Mouse (Mus musculus) testis, adult 2 months (tissue): ENCODE results near the gene Gm8267.
"Not testable (repeated sequence)": the region's sequence is repeated elsewhere in the genome, so short reads cannot be mapped to it uniquely, and the experiment has no call there.

Experiments used
- CTCF ChIP-seq: fragments of 200-500 bp; IDR thresholded peaks from 2 replicates; pipeline ENCODE4 v1.5.1; 2012; ENCODE audit warnings: low read depth, mild to moderate bottlenecking, inconsistent platforms, low read length, moderate library complexity; ENCODE audit not compliant: control insufficient read depth, insufficient read depth, insufficient replicate concordance
- POLR2A ChIP-seq: fragments of 200-500 bp; IDR thresholded peaks from 2 replicates; pipeline ENCODE4 v1.6.1; 2012; ENCODE audit warnings: low read depth, mild to moderate bottlenecking, inconsistent platforms, low read length, moderate library complexity; ENCODE audit not compliant: control insufficient read depth

- TF ChIP-seq POLR2A, CTCF: not testable (repeated sequence)
Measured at GRCm38 (mm10) chr14:44742789-44743188, 7.4 kb downstream of the Gm8267 start.
